Mouse (Mus musculus) neural tube, embryonic 15.5 days (tissue): Measurements from ENCODE around the gene Casp12. TPM values are rescaled to one million over a fixed set of nuclear protein-coding genes. Genes with fewer than 3 reads are reported as not detected.

Experiments
- ATAC-seq: fragments of 200-750 bp; cut with Nextera tagmentation; 2 replicates; pipeline ENCODE4 v1.8.0; 2017; ENCODE audit warnings: mild to moderate bottlenecking, moderate TSS enrichment, moderate library complexity; ENCODE audit not compliant: low FRiP score
- H3K27ac ChIP-seq: fragments of 300-500 bp; sonication (generic); replicated peaks from 2 replicates; pipeline ENCODE4 v1.5.1; 2015; ENCODE audit warnings: mild to moderate bottlenecking, inconsistent platforms
- H3K27me3 ChIP-seq: fragments of 300-500 bp; sonication (generic); replicated peaks from 2 replicates; pipeline ENCODE4 v1.6.1; 2015; ENCODE audit warnings: inconsistent platforms
- H3K36me3 ChIP-seq: fragments of 300-500 bp; sonication (generic); 2 replicates; pipeline ENCODE4 v1.6.1; 2015; ENCODE audit warnings: inconsistent platforms
- H3K4me1 ChIP-seq: fragments of 300-500 bp; sonication (generic); 2 replicates; pipeline ENCODE4 v1.6.1; 2015; ENCODE audit warnings: inconsistent platforms
- H3K4me2 ChIP-seq: fragments of 300-500 bp; sonication (generic); 2 replicates; pipeline ENCODE4 v1.6.1; 2015; ENCODE audit warnings: inconsistent platforms, mild to moderate bottlenecking, moderate library complexity
- H3K4me3 ChIP-seq: fragments of 300-500 bp; sonication (generic); replicated peaks from 2 replicates; pipeline ENCODE4 v1.5.1; 2015; ENCODE audit warnings: mild to moderate bottlenecking, inconsistent platforms
- H3K9ac ChIP-seq: fragments of 300-500 bp; sonication (generic); replicated peaks from 2 replicates; pipeline ENCODE4 v1.6.1; 2015; ENCODE audit warnings: mild to moderate bottlenecking, inconsistent platforms
- H3K9me3 ChIP-seq: fragments of 300-500 bp; sonication (generic); replicated peaks from 2 replicates; pipeline ENCODE4 v1.6.1; 2016; ENCODE audit warnings: inconsistent platforms
- WGBS: fragments of 180-500 bp; shearing (Covaris S2); methylation state at CpG from one replicate; pipeline ENCODE4 v1.1.7; 2015; ENCODE audit warnings: mixed read lengths; 5-methylcytosine and 5-hydroxymethylcytosine counted together
- polyA plus RNA-seq: library from polyadenylated mRNA; unstranded; fragments of >200 nt; fragmentation: Nextera tagmentation; extraction: Ambion mirVana; gene quantifications from 2 replicates; pipeline ENCODE4 v1.2.1, GENCODE M21; 2015

The Casp12 gene
- 1.0 and 2.3 TPM in 2 replicates for polyA plus RNA-seq

DNA sequence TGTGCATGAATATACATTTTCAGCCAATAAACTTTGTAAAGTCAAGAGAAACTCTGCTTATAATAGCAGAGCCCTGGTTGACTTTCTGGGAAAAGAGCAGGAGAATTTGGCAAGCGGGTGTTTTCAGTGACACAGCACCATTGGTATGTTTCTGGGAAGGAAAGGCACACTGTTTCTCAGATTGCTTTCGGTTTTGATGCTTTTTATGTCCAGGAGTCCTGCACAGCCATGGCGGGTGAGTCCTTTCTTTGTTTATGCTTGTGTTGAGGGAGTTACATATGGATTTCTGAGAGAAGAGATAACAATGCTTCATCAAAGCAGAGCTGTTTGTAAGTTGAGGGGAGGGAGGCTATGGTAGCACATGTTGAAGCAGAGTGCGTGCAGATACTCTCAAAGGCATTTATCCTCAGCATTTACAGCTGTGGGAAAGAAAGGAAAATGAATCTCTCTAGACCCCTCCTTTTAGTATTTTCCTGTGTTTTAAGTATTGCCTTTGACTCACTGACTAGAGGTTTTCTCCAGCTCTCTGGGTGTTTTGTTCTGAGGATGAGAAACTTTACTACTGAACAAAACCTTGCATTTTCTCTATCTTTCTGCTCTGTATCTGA is at the start of gene Casp12:
TSS of gene Casp12 (plus strand) at position 140 of the 608 bp plus-strand sequence.
- ATAC-seq, result no peak
- Histone ChIP-seq H3K27me3 (no peaks in the 10 kb centered on the region), H3K9ac (no peak within 1 kb of the TSS), H3K9me3 (no peaks in the 10 kb centered on the region), H3K4me1 (no peaks in the 10 kb centered on the region), H3K4me2 (no peak within 1 kb of the TSS), H3K27ac (no peak within 1 kb of the TSS), H3K36me3 (no peaks in the 10 kb centered on the region), H3K4me3 (no peak within 1 kb of the TSS)
- 85% methylated on average over 4 of the region's 4 CpGs for WGBS

DNA sequence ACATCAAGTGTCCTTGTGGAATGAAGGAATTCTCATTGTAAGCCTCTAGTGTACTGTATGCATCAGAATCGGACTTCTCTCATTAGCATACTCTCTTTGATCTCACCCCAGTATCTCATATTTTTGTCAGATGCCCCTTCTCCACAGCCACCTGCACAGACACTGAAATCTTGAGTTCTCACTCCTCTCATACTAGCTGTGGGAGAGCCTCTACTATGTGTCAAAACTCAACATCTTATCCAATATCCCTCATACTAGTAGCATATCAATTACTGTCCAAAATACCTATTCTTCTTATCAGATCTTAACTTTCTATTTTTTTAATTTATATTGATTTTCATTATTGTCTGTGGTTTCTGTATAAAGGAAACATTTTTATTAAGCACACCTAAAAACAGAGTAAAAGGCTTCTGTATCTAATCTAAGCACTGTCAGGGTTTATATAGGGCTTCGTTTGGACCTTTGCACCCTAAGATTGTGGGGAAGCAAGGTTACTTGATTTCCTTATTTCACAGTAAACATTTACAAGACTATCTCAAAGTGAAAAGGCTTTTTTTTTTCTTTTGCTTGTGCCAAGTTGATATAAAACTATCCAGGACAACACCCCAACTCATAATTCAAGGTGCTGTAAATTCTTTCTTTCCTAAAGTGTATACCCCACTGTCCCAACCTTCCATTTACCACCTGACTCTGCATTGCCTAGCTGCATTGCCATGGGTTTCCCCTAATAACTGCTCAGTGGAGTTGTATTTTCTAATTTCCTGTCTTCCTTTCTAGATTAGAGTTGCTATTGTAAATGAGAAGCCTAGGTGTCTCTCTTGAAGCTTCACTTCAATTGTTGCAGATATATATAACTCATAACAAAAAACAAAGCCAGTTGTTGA is 48.6 kb upstream of the Casp12 start:
- Histone ChIP-seq H3K27ac (no peak overlapping the region), H3K9ac (no peak overlapping the region), H3K4me3 (no peak overlapping the region), H3K9me3 (no peaks in the 10 kb centered on the region), H3K36me3 (no peaks in the 10 kb centered on the region), H3K4me1 (no peaks in the 10 kb centered on the region), H3K4me2 (no peak overlapping the region), H3K27me3 (no peaks in the 10 kb centered on the region)
- 82% methylated on average over 2 of the region's 2 CpGs for WGBS
- no peak for ATAC-seq

DNA sequence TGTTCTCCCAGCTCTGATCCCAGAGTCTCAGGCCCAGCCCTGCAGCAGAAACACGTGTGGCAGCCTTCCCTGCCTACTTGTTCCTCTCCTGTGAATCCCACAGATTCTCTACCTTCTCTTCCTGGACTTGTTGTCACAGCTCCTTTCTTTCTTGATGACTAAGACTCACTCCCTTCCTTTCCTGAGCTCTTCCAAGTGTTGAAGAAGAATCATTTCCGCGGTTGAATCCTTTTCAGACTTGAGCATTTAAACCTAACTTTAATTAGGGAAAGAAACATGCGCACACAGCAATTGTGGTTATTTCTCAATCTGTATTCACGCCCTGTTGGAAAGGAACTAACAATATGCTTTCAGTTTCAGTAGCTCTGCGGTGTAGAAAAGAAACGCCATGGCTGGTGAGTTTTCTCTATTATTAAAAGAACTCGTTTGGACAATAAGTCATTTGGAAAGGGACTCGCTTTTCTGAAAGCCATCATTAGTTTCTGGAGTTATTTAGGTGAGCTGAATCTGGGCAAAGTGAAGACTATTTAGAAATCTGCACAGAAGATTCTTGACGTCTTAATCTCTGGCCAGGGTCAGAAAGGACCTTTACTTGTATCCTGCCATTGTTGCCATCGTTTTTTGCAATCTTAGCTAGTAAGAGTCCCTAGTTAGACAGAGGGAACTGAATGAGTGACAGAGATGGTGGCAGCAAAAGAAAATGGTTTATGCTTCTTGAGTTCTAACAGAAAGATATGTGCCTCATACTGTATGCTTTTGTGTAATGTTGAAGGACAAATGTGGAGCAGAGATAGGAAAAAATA is 46.7 kb upstream of the Casp12 start, which contains the start of gene Casp1:
TSS of gene Casp1 (plus strand) at position 189 of the 803 bp plus-strand sequence.
- no peak for ATAC-seq
- Histone ChIP-seq H3K9me3 (no peaks in the 10 kb centered on the region), H3K27me3 (no peaks in the 10 kb centered on the region), H3K4me3 (no peak within 1 kb of the TSS), H3K36me3 (no peaks in the 10 kb centered on the region), H3K4me2 (no peak within 1 kb of the TSS), H3K9ac (no peak within 1 kb of the TSS), H3K4me1 (no peaks in the 10 kb centered on the region), H3K27ac (no peak within 1 kb of the TSS)
- WGBS, result 62% methylated on average over 11 of the region's 11 CpGs

DNA sequence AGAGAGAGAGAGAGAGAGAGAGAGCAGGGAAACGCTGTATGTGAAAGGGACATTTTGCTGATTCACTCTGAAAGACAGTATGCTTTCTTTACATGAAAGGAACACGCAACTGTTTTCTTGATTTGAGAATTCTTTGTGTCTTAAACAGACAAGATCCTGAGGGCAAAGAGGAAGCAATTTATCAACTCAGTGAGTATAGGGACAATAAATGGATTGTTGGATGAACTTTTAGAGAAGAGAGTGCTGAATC is 46.2 kb upstream of the Casp12 start:
- Histone ChIP-seq H3K9ac (no peak overlapping the region), H3K9me3 (no peaks in the 10 kb centered on the region), H3K4me2 (no peak overlapping the region), H3K4me1 (no peaks in the 10 kb centered on the region), H3K4me3 (no peak overlapping the region), H3K27ac (no peak overlapping the region), H3K27me3 (no peaks in the 10 kb centered on the region), H3K36me3 (no peaks in the 10 kb centered on the region)
- ATAC-seq, result no peak
- 85% methylated on average over 2 of the region's 2 CpGs for WGBS

DNA sequence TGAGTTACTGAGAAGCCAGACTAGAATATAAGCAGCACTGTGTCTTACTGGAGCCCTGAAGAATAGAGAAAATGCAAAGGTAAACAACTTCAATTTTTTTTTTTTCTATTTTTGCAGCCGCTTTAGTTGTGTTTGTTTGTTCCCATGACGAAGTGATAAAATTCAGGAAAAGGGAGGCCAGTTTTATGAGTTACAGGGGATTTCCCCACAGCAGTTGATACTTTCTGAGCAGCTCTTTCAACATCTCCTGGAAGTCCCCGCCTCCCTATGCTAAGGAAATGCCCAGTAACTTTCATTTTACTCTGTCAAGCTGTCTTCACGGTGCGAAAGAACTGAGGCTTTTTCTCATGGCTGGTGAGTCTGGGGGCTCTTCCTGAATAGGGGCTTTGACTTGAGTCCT is 36.7 kb upstream of the Casp12 start, which contains the start of gene Casp4:
TSS of gene Casp4 (plus strand) at position 268 of the 400 bp plus-strand sequence.
- WGBS, result 70% methylated on average over 5 of the region's 5 CpGs
- no peak within 1 kb of the TSS for H3K9ac ChIP-seq
- no peaks in the 10 kb centered on the region for H3K27me3 ChIP-seq
- 0 out of 2 replicates have a peak within 1 kb of the TSS, but pooled peaks have one; percentile 4 for H3K4me3 ChIP-seq
- H3K9me3 ChIP-seq, result no peaks in the 10 kb centered on the region
- ATAC-seq, result no peak
- no peaks in the 10 kb centered on the region for H3K36me3 ChIP-seq
- H3K27ac ChIP-seq, result no peak within 1 kb of the TSS
- H3K4me2 ChIP-seq, result no peak within 1 kb of the TSS
- no peaks in the 10 kb centered on the region for H3K4me1 ChIP-seq

DNA sequence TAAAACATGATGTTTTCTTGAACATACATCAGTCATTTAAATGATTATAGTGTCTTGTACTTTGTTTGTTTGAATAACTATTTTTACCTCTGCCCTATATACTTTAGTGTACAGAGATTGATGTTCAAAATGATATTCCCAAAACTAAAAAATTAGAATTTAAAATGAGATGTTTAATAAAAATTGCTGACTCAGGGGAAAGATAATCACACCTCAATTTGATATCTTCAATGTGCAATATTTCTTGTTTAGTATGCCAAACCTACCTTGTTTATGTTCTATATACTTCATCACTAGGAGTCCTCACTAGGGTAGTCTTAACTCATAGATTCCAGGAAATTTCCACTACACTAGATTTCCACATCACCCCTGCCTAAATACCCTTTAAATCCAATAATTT is 35.1 kb upstream of the Casp12 start:
- no peak for ATAC-seq
- H3K36me3 ChIP-seq, result no peaks in the 10 kb centered on the region
- H3K4me1 ChIP-seq, result no peaks in the 10 kb centered on the region
- no peak overlapping the region for H3K27ac ChIP-seq
- no peak overlapping the region for H3K4me3 ChIP-seq
- H3K9ac ChIP-seq, result no peak overlapping the region
- H3K4me2 ChIP-seq, result no peak overlapping the region
- H3K9me3 ChIP-seq, result no peaks in the 10 kb centered on the region
- H3K27me3 ChIP-seq, result no peaks in the 10 kb centered on the region

DNA sequence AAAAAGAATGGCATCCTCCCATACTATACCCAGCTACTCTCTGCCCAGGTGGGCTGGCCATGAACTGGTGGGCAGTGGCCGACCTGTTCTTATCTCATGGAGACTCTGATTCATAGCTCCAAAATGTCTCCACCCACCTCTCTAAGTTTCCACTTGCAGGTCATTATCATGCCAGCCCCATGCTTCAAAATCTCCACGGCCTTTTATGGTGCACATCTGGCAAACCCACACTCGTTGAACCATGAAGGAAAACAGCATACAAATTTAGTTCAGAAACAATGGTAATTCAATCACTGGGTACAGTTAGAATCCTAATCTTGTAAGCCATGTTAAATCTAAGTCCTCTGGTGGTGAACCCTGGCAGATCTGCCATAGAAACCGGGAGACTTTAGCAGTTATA is 33.8 kb upstream of the Casp12 start:
- WGBS, result 73% methylated on average over 4 of the region's 4 CpGs
- H3K4me3 ChIP-seq, result no peak overlapping the region
- no peak overlapping the region for H3K27ac ChIP-seq
- no peaks in the 10 kb centered on the region for H3K9me3 ChIP-seq
- no peak for ATAC-seq
- no peaks in the 10 kb centered on the region for H3K27me3 ChIP-seq
- H3K36me3 ChIP-seq, result no peaks in the 10 kb centered on the region
- no peak overlapping the region for H3K4me2 ChIP-seq
- no peaks in the 10 kb centered on the region for H3K4me1 ChIP-seq
- no peak overlapping the region for H3K9ac ChIP-seq

DNA sequence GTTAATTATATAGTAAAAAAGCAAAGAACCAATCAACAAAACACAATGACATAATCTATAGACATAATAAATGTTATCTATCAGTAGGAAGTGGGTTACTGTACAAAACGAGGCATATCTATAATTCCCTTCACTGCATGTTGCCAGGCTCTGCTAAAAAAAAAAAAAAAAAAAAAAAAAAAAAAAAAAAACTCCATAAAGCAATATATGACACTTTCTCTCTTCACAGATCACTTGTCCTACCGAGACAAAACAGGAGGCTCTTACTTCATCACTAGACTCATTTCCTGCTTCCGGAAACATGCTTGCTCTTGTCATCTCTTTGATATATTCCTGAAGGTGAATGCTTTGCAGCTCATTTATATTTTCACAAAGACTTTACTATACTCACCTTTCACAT is 17.0 kb upstream of the Casp12 start:
- H3K27me3 ChIP-seq, result no peaks in the 10 kb centered on the region
- WGBS, result 82% methylated on average over 3 of the region's 3 CpGs

DNA sequence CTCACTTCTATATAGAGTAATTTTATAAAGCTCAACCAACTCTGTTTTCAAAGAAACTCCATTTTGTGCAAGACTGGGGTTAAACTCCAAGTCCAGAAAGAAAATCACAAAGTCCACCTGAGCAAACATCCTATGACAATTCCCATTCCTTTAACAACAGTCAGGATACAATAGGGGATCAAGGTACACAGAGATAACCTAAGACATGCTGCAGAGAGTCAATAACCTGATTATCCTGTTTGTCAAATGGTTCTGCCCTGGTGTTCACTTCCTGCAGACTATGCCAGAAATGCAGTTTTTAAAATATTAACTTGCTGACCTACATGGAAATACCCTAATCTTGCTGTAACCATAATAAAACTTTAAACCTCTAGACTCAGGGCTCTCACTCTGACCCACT is 12.8 kb upstream of the Casp12 start:
- no peak overlapping the region for H3K27ac ChIP-seq
- H3K4me3 ChIP-seq, result no peak overlapping the region
- H3K9ac ChIP-seq, result no peak overlapping the region

More for the DNA sequence above, 17.0 kb upstream of the Casp12 start:
- H3K4me3 ChIP-seq, result no peak overlapping the region
- ATAC-seq, result no peak
- no peaks in the 10 kb centered on the region for H3K36me3 ChIP-seq
- no peak overlapping the region for H3K9ac ChIP-seq
- no peak overlapping the region for H3K4me2 ChIP-seq
- H3K4me1 ChIP-seq, result no peaks in the 10 kb centered on the region
- no peaks in the 10 kb centered on the region for H3K9me3 ChIP-seq
- H3K27ac ChIP-seq, result no peak overlapping the region

DNA sequence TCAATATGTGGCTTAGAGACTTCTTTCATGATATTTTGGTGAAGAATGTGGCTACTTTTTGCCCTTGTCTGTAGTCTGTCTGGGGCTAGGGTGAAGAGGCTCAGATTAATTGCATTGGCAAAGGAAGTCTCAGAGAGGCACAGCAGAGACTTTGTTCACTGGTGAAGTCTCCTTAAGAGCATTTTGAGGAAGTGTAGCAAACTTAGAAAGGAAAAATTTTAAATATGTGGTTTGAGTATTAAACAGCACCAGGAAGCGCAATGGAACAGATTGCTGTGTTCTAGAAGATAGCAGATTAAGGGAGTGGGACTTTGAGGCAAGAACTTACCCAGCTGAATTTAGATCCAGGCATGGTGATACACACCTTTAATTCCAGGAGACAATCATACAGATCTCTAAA is 11.8 kb upstream of the Casp12 start:
- no peak overlapping the region for H3K9ac ChIP-seq
- H3K4me3 ChIP-seq, result no peak overlapping the region
- ATAC-seq, result no peak
- no peaks in the 10 kb centered on the region for H3K36me3 ChIP-seq
- H3K27me3 ChIP-seq, result no peaks in the 10 kb centered on the region
- H3K9me3 ChIP-seq, result no peaks in the 10 kb centered on the region
- WGBS, result 93% methylated on average over 1 of the region's 1 CpGs
- no peak overlapping the region for H3K4me2 ChIP-seq
- no peaks in the 10 kb centered on the region for H3K4me1 ChIP-seq
- H3K27ac ChIP-seq, result no peak overlapping the region

More for the DNA sequence above, 12.8 kb upstream of the Casp12 start:
- no peak overlapping the region for H3K4me2 ChIP-seq
- H3K36me3 ChIP-seq, result no peaks in the 10 kb centered on the region
- no peaks in the 10 kb centered on the region for H3K27me3 ChIP-seq
- ATAC-seq, result no peak
- H3K4me1 ChIP-seq, result no peaks in the 10 kb centered on the region
- H3K9me3 ChIP-seq, result no peaks in the 10 kb centered on the region

DNA sequence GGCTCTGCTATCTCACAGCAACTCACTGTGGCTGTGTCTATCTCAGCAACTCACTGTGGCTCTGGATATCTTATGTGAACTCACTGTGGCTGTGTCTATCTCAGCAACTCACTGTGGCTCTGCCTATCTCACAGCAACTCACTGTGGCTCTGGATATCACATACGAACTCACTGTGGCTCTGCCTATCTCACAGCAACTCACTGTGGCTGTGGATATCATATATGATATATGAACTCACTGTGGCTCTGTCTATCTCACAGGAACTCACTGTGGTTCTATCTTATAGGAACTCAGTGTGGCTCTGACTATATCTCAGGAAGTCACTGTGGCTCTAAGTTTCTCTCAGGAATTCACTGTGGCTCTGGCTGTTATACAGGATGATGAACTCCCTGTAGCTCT is 2.1 kb upstream of the Casp12 start:
- Histone ChIP-seq H3K4me1 (no peaks in the 10 kb centered on the region), H3K27me3 (no peaks in the 10 kb centered on the region), H3K9me3 (no peaks in the 10 kb centered on the region), H3K4me2 (no peak overlapping the region), H3K36me3 (no peaks in the 10 kb centered on the region), H3K4me3 (no peak overlapping the region), H3K27ac (no peak overlapping the region), H3K9ac (no peak overlapping the region)
- WGBS, result 84% methylated on average over 1 of the region's 1 CpGs
- no peak for ATAC-seq

DNA sequence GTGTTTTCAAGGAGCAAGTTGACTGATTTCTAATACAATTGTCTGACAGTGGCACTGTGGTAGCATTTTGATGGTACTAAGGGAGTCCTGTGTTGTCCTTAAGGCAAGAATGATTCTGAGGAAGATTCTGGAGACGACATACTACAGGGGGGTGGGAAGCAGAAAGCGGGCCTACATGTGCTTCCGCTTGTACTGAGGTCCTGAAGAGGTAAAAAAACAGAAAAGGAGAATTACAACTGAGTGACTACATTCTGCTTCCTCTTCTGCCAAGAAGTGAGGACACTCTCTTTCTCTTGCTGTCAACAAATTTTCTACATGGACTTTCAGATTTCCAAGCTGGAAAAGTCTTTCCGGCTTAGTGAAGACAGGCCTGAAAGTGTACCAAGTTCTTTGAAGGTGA is 1.1 kb upstream of the Casp12 start:
- no peak overlapping the region for H3K9ac ChIP-seq
- H3K9me3 ChIP-seq, result no peaks in the 10 kb centered on the region
- H3K4me1 ChIP-seq, result no peaks in the 10 kb centered on the region
- H3K36me3 ChIP-seq, result no peaks in the 10 kb centered on the region
- no peaks in the 10 kb centered on the region for H3K27me3 ChIP-seq
- H3K4me3 ChIP-seq, result no peak overlapping the region
- 92% methylated on average over 4 of the region's 4 CpGs for WGBS
- ATAC-seq, result no peak
- H3K4me2 ChIP-seq, result no peak overlapping the region
- no peak overlapping the region for H3K27ac ChIP-seq
